In the genomic region with DNA sequence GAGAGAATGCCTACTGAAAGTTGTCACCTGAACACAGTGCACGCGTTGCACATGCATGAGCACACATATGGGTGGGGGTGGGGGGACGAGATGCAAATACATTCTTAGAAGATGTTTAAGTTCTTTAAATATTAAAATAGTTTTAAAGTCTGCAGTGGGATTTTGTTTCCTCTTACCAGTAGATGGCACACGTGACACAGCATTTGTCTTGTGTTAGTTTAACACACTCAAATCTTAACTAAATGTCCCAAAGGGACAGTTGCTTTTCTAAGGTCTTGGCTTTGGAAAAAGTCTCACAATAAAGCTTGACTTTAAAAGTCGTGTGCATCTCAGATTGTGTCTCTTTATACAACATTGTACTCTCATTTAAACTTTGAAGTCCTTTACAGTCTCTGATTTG, we compare ENCODE assay signal across 14 mouse cellular contexts.
DNase-seq lines count a peak whose midpoint lies in the region; ATAC-seq and TF ChIP-seq lines count a peak whose summit lies in the region.
"Had no signal": no experiment of that assay in that cellular context is flagged by ENCODE, and none has a peak within 500 bp of the region (broad histone marks: within the 10 kb centered on the region; RNA-seq: fewer than 3 reads in every experiment).

No protein-coding gene starts in this region.

- H3K4me2 ChIP-seq in heart, postnatal 0 days (ENCODE audit: low read depth, low read length) = no peak overlapping the region
- no peak overlapping the region for H3K4me2 ChIP-seq in limb, embryonic 14.5 days (replicated peaks; ENCODE audit: low read depth, low read length, severe bottlenecking)
- no peak overlapping the region for H3K4me2 ChIP-seq in CH12.LX (ENCODE audit: insufficient read depth, low read depth, poor library complexity, severe bottlenecking)
- H3K4me2 ChIP-seq: heart, embryonic 15.5 days; hindbrain, embryonic 12.5 days; intestine, embryonic 15.5 days had no signal

- in situ Hi-C loops in CH12.LX (cut with MboI; ENCODE audit: low pct_ligation_motif_present, low pct_unique_long_range_greater_than_20kb, low sequenced_read_pairs) = no loop called here

- TF ChIP-seq RAD21 in CH12.LX (IDR thresholded peaks at IDR 0.05; ENCODE audit: low read depth, low read length) = peak; percentile 61

- no peaks in the 10 kb centered on the region for H3K4me1 ChIP-seq in heart, postnatal 0 days (ENCODE audit: control insufficient read depth, insufficient read depth)
- no peaks in the 10 kb centered on the region for H3K4me1 ChIP-seq in limb, embryonic 14.5 days (ENCODE audit: control insufficient read depth, insufficient read depth, low read length)
- H3K4me1 ChIP-seq in limb, embryonic 10.5 days = no peaks in the 10 kb centered on the region
- H3K4me1 ChIP-seq in CH12.LX (ENCODE audit: control insufficient read depth in 1 of 2, insufficient read depth in 2 of 2) = no peaks in the 10 kb centered on the region; a peak in 1 of 4 replicates
- H3K4me1 ChIP-seq: heart, embryonic 15.5 days; hindbrain, embryonic 12.5 days; intestine, embryonic 15.5 days; megakaryocyte, embryonic 14.5 days had no signal

- ATAC-seq in heart, postnatal 0 days (ENCODE audit: insufficient read depth, low read depth) = no peak
- ATAC-seq in limb, embryonic 14.5 days (ENCODE audit: low FRiP score, low read depth) = no peak
- ATAC-seq: intestine, embryonic 15.5 days had no signal

- WGBS in heart, postnatal 0 days = 74% methylated on average over 5 of the region's 5 CpGs
- WGBS in limb, embryonic 14.5 days = 77% methylated on average over 5 of the region's 5 CpGs
- 87% methylated on average over 5 of the region's 5 CpGs for WGBS in limb, embryonic 10.5 days

- H3K36me3 ChIP-seq in heart, postnatal 0 days (replicated peaks; ENCODE audit: control insufficient read depth, insufficient read depth, low read length) = peaks cover 61% of the 10 kb centered on the region
- peaks cover 62% of the 10 kb centered on the region for H3K36me3 ChIP-seq in limb, embryonic 14.5 days (ENCODE audit: control insufficient read depth, insufficient read depth, low read length)
- H3K36me3 ChIP-seq in limb, embryonic 10.5 days = peaks cover 85% of the 10 kb centered on the region
- H3K36me3 ChIP-seq in CH12.LX (replicated peaks in 1 of 2; ENCODE audit: control insufficient read depth in 1 of 2, insufficient read depth in 1 of 2, low read length in 1 of 2) = peaks cover 14 to 40% of the 10 kb centered on the region in 2 experiments

- no peak for DNase-seq in heart, postnatal 0 days (ENCODE audit: low spot score)
- no peak for DNase-seq in heart, adult 18-20 months
- DNase-seq in limb, embryonic 14.5 days (ENCODE audit: low spot score) = peak; percentile 12
- DNase-seq in limb, embryonic 10.5 days (ENCODE audit: low spot score) = no peak
- DNase-seq in CH12.LX (ENCODE audit: extremely low read depth) = peak; percentile 3
- peak; percentile 45 for DNase-seq in brain, adult 2 months (ENCODE audit: low read depth, low spot score)
- no peak for DNase-seq in retina, embryonic 14.5 days (ENCODE audit: low spot score)
- DNase-seq: cerebellum, adult 9-10 months; liver; lung, adult 2 months had no signal

- no peaks in the 10 kb centered on the region for H3K79me2 ChIP-seq in CH12.LX (replicated peaks; ENCODE audit: control insufficient read depth, extremely low read depth, insufficient read depth, poor library complexity, severe bottlenecking)

- no peak overlapping the region for H3K4me3 ChIP-seq in heart, postnatal 0 days (ENCODE audit: low read depth, low read length)
- no peak overlapping the region for H3K4me3 ChIP-seq in limb, embryonic 14.5 days (replicated peaks; ENCODE audit: low read length)
- H3K4me3 ChIP-seq in limb, embryonic 10.5 days = no peak overlapping the region
- no peak overlapping the region for H3K4me3 ChIP-seq in CH12.LX (replicated peaks in 1 of 3; ENCODE audit: low read depth in 2 of 3, low read length in 2 of 3, poor library complexity in 1 of 3)
- H3K4me3 ChIP-seq: heart, embryonic 15.5 days; hindbrain, embryonic 12.5 days; intestine, embryonic 15.5 days; megakaryocyte, embryonic 14.5 days had no signal

- peak; percentile 31 for TF ChIP-seq CTCF in heart, postnatal 0 days (IDR thresholded peaks at IDR 0.05; ENCODE audit: low read depth)
- peak in 1 of 2 experiments; percentile 58; a peak in 2 of 4 replicates for TF ChIP-seq CTCF in CH12.LX (conservative IDR thresholded peaks at IDR 0.05 in 1 of 2, IDR thresholded peaks at IDR 0.05 in 1 of 2; ENCODE audit: low read depth in 2 of 2, low read length in 2 of 2)

- H3K27me3 ChIP-seq in heart, postnatal 0 days (ENCODE audit: control insufficient read depth, insufficient read depth, low read length) = no peaks in the 10 kb centered on the region
- H3K27me3 ChIP-seq in limb, embryonic 14.5 days (ENCODE audit: control insufficient read depth, insufficient read depth, low read length) = no peaks in the 10 kb centered on the region
- no peaks in the 10 kb centered on the region for H3K27me3 ChIP-seq in limb, embryonic 10.5 days (ENCODE audit: low read depth, poor library complexity, severe bottlenecking)
- no peaks in the 10 kb centered on the region for H3K27me3 ChIP-seq in CH12.LX (replicated peaks)
- H3K27me3 ChIP-seq: heart, embryonic 15.5 days; hindbrain, embryonic 12.5 days; intestine, embryonic 15.5 days; megakaryocyte, embryonic 14.5 days had no signal

- no peak for TF ChIP-seq EP300 in heart, postnatal 0 days (IDR thresholded peaks at IDR 0.05; ENCODE audit: low read depth)
- no peak for TF ChIP-seq EP300 in CH12.LX (IDR thresholded peaks at IDR 0.05; ENCODE audit: low read length)

- H3K9ac ChIP-seq in heart, postnatal 0 days (replicated peaks; ENCODE audit: low read depth, low read length) = no peak overlapping the region
- H3K9ac ChIP-seq in limb, embryonic 14.5 days (ENCODE audit: low read depth, low read length, severe bottlenecking) = no peak overlapping the region
- H3K9ac ChIP-seq in CH12.LX (ENCODE audit: insufficient read depth, low read depth) = no peak overlapping the region
- H3K9ac ChIP-seq: heart, embryonic 15.5 days; hindbrain, embryonic 12.5 days; intestine, embryonic 15.5 days had no signal

- dilution Hi-C loops in CH12.LX (cut with MboI; ENCODE audit: extremely low pct_ligation_motif_present, extremely low pct_unique_long_range_greater_than_20kb, low sequenced_read_pairs) = no loop called here

- TF ChIP-seq POLR2A in limb, embryonic 14.5 days (IDR thresholded peaks at IDR 0.05; ENCODE audit: borderline replicate concordance, extremely low read depth, insufficient read depth, insufficient read length) = no peak
- TF ChIP-seq POLR2A in CH12.LX (IDR thresholded peaks at IDR 0.05; ENCODE audit: low read depth, low read length) = no peak

- no peak overlapping the region for H3K27ac ChIP-seq in heart, postnatal 0 days (ENCODE audit: low read depth)
- H3K27ac ChIP-seq in limb, embryonic 14.5 days (replicated peaks; ENCODE audit: low read depth, low read length) = no peak overlapping the region
- H3K27ac ChIP-seq in limb, embryonic 10.5 days = no peak overlapping the region
- H3K27ac ChIP-seq in CH12.LX (ENCODE audit: insufficient read depth, low read depth) = no peak overlapping the region
- H3K27ac ChIP-seq: heart, embryonic 15.5 days; hindbrain, embryonic 12.5 days; intestine, embryonic 15.5 days had no signal

- H3K9me3 ChIP-seq in heart, postnatal 0 days (replicated peaks; ENCODE audit: control insufficient read depth, low read length) = no peaks in the 10 kb centered on the region
- H3K9me3 ChIP-seq in limb, embryonic 14.5 days (ENCODE audit: control insufficient read depth, low read length) = no peaks in the 10 kb centered on the region
- H3K9me3 ChIP-seq in limb, embryonic 10.5 days (replicated peaks) = no peaks in the 10 kb centered on the region
- no peaks in the 10 kb centered on the region for H3K9me3 ChIP-seq in CH12.LX (replicated peaks; ENCODE audit: low read length)
- H3K9me3 ChIP-seq: heart, embryonic 15.5 days; hindbrain, embryonic 12.5 days; intestine, embryonic 15.5 days; megakaryocyte, embryonic 14.5 days had no signal

TF ChIP-seq in CH12.LX, 34 proteins besides CTCF, POLR2A, EP300 and RAD21:
- no peak for TF ChIP-seq MEF2A (IDR thresholded peaks at IDR 0.05; ENCODE audit: borderline replicate concordance, low read depth, low read length)
- 0 out of 2 replicates have a peak, but pooled peaks have one; percentile 35 for TF ChIP-seq IRF4 (IDR thresholded peaks at IDR 0.05; ENCODE audit: low read depth, low read length)
- peak; percentile 14; the same call in 1 of the 2 replicates for TF ChIP-seq SMC3 (IDR thresholded peaks at IDR 0.05; ENCODE audit: low read depth, low read length)
- 0 out of 2 replicates have a peak, but pooled peaks have one; percentile 21 for TF ChIP-seq JUND (conservative IDR thresholded peaks at IDR 0.05; ENCODE audit: low read depth, low read length)
TF ChIP-seq in CH12.LX: peak in this region for 3.

Comparison
In these comparisons a context has a peak if more than half of its experiments do, and no peak if none do; other contexts are left out.
1. DNase-seq: peak in limb, embryonic 14.5 days (single experiment), CH12.LX (single experiment) and brain, adult 2 months (single experiment); none in heart, postnatal 0 days (single experiment), heart, adult 18-20 months (0 of 2), limb, embryonic 10.5 days (single experiment) and retina, embryonic 14.5 days (single experiment).